Mouse (Mus musculus) megakaryocyte, adult 5-6 weeks (primary cell): ENCODE data around the gene Mllt10. TPM values are rescaled to one million over a fixed set of nuclear protein-coding genes. Genes with fewer than 3 reads are reported as not detected.
A peak's percentile ranks its signal among the peaks of the same experiment; 100 is the strongest.

Experiments used
- ATAC-seq: 2 replicates; pipeline ENCODE4 v1.8.0; 2016; ENCODE audit warnings: mild to moderate bottlenecking, inconsistent platforms; ENCODE audit not compliant: poor library complexity, severe bottlenecking
- total RNA-seq, 2 experiments: library from RNA; stranded (forward) in 1 of 2; stranded (reverse) in 1 of 2; fragments of 153-499, 151-499 nt in 1 of 2; fragments of 221-1000, 200-1000 nt in 1 of 2; gene quantifications; 2 replicates each; pipeline versions ENCODE4 v1.2.3 to v1.2.4; 2015 to 2017

Mllt10 gene
- total RNA-seq, 2 experiments from 2014 or later = 47.3 to 50.7 TPM

DNA sequence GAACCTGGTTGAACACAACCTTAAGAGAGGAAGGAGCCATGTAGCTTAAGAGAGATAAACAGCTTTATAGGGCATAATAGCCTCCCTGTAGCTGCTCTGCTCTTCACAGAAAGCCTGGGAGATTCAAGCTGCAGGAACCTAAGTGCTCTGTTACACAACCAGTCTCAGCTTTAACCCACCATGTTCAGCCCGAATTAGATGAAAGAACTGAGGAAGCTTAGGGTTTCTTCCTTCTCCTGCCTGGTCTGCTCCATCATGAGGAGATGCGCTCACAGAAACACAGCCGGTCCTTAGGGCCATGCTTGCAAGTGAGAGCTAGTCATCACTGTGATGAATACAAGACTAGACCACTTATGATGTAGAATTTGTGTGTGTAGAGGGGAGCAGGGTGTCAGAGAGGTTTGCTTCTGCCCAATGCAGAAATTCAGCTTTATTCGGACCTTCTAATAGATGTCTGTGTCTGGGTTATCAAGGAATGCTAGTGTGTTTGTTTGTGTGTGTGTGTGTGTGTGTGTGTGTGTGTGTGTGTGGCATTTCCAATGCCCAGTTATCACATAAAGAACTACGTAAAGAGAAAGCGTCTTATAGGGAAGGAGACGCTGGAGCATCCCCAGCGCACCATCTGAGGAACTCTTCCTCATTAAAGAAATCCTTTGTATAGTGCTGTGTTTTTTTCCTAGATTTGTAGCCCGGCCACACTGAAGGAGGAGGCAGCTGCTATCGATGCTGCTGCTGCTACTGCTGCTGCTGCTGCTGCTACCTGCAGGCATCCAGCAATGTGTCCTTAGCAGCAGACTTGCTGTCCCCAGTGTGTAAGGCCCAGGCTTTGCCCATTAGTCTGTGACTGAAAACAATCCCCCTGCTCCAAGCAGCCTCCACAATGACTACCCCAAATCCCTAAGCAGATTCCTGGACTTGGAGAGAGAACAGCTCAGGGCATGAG lies 21.6 kb upstream of the Mllt10 start:
- ATAC-seq = no peak

DNA sequence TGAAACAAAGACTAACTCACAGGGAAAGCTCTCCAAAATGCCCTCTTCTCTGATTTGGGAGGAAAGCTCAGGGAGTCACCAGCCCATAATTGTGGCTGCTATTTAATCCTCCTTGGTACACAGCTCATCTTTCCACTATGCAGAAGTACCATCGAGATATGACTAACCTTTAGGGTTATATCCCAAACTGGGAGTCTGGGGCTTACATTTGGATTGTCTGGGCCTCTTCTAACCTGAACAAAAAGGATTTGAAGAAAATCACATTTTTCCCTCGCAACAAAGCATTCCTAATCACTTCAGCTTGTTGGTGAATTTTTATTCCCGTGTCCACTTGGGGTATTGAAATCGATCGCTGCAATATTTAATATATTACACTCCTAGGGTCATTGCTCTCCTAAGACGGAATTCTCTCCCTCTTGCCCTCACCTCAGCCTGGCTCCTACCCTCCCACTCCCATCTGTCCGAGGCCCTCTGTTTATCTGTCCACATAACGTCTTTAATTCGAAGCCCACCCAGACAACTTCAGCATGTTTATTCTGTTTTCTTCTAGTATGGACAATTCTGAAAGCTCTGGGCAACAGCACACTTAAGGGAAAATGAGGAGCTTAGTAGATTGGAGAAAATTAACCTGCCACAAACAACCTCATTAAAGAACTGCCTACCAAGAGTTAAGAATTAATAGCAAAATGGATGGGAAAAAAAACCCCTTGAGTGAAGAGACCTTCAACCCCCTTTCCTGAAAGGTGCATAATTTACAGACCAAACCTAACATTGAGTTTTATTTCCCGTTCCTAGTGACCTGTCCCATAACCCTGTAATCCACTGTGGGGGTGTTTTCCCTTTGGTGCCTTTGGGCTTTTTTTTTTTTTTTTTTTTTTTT lies 20.4 kb upstream of the Mllt10 start:
- no peak for ATAC-seq

DNA sequence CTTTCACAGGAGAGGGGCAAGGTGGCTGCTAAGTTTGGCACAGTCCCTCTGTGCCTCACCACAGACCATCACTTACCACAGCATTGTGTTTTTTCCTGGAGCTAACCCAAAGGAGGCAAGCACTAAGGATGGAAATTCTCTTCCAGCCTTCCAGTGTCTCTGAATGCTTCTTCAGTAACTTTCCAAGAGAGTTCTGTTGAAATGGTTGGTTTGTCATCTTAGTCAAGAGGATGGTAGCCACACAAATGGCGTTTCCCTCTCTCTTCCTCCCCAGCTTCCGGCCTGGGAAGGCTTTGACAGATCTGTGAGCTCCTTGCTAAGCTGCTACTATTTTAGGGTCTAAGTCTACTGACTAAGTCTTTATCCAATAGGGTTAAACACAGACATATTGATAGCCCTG lies 17.5 kb upstream of the Mllt10 start, which contains the start of gene A930004D18Rik:
Gene A930004D18Rik, minus strand, starts transcription at position 247 of the 400 bp plus-strand sequence.
- ATAC-seq = no peak

DNA sequence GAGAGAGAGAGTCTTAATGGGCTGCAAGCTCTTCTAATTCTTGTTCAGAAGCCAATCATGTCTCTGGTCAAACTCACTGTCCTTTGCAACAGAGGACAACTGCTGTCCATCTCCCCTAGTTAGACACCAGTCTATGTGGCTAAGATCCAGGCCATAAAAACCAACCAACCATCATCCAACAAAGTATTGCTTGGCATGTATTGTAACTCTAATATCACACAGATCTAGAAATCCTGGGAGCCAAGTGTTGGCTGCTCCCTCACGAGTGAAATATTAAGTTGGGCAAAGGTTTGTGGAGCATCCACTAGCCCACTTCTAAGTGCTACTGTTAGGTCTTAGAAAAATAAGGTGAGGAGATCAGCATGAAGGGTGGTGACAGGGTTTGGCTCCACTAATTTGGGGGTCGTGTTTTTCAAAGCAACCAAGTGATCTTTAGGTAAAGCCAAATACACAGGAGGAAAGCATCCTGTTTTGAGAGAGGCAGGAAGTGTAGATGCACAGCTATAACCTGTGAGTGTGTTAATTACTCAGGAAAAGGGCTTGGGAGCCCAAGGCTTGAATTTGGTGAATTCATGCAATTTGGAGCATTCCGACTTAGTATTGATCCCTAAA lies 16.8 kb upstream of the Mllt10 start:
- ATAC-seq = no peak

DNA sequence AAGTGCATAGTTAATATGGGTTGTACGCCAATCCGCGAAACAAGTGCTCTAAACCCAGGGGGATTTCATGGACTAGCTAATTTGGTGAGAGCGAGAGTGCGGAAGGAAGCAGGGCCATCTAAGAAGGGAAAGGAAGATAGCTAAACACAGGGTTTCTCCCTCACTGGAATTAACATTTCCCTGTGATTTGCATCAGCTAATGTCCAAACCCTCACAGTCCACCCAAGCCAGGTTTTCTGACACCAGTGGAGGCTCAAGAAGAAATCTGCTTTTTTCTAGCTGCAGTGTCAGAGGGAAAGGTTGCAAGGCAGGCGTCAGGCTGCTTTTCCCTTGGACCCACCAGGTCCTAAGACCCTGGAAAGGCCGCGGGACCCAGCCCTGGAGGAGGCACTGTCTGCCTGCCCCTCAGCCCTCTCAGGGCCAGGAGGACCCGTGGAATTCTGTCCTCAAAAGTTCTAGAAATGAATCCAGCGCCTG lies 16.1 kb upstream of the Mllt10 start:
- no peak for ATAC-seq

DNA sequence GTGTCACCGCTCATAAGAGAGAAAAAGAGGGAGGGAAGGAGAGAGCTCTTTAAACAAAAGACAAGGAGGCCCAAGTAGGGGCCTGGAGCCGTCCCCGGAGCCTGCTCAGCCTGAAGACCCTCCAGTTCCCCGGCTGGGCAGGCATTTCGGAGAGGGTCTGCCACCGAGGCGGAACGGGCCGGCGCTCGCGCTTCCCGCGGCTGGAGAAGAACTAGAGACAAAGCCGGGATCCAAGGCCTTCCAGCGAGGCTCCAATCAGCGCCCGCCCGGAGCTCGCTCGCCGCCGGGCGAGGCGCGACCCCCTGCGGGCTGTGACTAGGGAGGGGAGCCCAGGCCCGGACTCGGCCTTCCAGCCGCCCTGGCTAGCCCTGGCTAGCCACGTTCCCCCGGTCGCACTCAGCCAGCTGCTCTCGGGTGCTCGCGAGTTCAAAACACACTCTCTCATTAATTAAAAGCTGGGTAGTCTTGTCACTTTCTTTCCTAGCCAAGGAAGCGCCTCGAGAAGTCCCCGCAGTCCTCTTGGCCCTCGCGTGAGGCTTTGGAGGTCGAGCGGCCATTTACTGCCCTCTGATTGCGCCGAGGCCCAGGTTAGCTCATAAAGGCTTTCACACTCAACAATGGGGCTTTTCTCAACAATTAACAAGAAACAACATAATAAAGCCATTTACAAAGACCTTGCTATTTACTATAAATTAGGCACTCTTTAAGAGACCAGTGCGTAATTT lies 15.3 kb upstream of the Mllt10 start:
- ATAC-seq = no peak

DNA sequence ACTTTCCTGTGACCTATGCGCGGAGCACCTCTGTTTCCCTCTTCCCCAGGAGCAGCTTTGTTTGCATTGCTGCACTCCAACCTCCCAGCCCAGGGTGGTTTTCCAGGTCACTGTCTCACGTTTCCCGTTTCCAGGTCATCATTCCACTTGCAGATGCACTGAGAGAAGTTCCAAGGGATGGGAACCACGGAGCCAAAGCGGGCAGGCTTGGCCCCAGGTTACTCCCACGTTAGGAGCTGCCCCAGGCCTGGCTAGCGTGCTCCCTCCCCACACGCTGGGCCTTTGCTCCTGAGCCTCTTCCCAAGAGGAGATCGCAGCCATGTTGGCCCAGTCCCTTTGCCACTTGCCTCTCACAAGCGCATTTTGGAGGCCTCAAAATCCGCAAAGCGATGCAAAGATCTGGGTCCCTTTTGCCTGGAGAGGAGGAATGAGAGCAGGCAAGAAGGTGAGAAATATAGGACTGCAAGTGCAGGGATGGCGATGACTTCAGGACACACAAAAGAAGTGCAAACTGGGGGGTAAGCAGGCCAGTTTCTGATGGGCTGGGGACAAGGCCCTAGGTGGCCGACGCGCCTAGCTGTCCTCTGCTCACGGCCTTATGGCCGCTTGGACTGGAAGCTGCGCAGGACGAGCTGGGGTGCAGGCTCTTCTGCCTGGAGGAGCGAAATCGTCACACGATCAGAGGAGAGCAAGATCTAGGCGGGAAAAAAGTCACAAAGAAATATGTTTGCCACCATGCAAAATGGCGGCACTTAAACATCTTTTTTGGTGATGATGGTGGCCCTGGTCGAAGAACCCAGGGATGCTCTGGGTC lies 14.5 kb upstream of the Mllt10 start:
- ATAC-seq = no peak

DNA sequence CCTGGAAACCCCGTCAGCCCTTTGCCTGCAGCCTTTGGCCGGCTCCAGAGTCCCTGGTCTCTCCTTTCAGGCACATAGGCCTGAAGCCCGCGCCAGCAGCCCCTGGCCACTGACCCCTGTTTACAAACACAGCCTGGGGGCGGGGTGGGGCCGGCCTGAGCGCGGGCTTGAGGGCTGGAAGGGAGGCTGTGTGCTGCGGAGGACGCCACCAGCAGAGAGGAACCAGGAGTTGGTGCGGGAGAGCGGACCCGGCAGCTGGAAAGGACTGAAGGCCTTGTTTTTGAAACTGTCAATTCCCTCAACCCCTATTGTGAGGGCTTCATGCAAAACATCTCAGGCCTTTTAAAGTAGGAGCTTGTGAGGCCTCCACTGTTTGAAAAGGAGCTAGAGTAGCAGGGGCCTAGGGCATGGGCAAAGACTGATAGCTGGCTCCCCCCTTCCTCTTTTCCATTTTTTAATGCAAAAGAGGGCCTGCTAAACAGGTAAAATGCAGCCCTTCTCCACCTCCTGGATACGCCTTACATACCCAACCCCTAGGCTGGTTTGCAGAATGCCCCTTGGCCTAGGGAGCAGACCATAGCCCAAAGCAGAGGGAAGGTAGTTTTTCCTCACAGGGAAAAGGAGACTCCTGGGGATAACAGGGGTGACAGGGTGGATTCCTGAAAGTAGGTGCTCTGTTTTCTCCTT lies 13.7 kb upstream of the Mllt10 start:
- ATAC-seq = no peak

DNA sequence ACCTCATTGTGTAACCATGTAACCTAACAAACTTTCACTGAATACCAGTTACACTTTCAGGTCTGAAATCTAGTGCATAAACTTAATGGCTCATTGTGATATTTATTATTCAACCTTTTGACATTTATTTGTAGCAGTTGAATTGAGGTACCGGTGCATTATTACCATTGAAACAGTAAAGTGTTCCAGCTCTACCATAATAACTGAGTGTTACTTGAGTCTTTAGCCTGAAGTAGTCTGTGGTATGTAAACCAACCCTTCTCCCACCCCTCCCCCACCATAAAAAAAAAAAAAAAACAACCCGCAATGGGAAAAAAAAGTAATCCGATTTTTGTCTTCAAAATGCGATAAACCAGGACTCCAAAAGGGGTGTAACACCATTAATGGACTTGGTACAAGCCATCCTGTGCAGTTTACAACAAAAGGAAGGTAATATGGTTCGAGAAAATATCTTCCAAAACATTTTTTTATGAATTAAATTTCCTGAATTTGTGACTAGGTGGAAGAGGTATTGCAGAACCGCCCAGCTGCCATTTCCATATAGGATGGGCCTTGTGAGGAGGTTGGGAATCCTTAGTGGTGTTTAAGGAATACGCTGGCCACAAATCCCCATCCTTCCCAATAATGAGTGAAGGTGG lies 9.8 kb upstream of the Mllt10 start:
- no peak for ATAC-seq

DNA sequence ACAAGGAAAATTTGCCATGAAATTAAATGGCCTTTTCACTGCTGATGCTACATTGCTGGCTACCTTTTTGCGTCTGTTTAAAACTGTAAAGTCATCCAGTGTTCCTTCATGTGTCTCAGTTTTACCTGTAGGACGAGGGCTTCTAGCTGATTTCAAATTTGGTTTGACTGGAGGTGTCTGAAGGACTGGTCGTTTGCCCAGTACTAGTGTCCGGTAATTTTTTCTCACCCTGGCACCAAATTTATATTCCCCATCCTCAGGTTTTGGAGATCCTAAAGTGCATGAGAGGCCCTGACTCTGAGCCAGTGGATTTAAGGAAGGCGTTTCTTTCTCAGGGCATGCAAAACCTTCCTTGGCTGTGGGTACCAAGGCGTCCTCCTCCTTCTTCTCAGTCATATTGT lies 9.3 kb upstream of the Mllt10 start:
- ATAC-seq = no peak

DNA sequence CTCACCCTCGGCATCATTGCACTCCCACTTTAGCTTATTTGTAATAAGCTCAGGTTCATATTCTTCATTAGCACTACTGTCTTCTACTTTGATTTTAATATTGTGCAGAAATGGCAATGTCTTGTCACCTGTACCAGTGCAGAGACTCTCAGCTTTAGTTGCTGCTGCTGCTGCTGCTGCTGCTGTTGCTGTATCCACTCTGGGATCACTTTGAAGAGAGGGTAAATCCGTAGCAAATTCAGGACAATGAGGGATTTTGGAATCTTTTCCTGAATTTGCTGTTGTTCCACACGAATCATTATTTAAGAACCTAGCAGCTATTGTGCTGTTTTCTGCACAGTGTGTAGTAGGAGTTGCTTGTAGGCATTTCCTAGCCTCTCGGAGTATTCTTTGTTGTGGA lies 8.9 kb upstream of the Mllt10 start:
- ATAC-seq = no peak

DNA sequence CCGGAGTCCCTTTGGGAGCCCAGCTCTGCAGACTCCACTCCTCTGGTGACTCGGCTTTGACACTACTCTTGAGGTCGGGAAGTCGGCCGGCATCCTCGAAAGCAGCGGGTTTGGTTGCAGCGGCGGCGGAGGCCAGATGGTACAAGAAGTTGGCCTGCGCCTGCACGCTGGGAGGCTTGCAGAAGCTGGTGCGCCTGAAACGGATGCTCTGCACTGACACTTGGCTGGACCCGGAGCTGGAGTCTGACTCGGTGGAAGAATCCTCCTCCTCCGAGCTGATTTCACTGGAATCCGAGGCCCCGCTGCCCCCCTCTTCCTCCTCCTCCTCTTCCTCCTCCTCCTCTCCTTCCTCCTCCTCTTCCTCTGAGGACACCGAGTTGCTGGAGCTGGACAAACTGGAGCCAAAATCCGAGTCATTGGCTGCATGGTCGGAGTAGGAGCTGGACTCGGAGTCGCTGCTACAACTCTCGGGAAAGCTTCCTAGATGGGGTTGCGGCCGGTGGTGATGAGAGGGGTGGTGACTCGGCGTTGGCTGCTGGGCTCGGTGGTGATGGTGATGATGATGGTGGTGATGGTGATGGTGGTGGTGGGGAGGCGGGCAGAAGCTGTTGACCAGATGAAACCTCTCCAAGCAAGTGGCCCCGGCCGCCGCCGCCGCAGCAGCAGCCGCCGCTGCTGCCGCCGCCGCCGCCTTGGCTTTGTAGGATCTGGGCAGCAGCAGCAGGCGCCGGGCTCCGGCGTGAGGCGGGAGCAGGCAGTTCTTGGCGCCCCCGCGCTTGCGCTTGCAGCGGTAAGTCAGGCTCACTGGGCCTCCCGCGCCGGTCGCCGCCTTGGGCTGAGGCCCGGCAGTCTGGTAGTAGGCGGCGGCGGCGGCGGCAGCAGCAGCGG lies 8.0 kb upstream of the Mllt10 start:
- peak; percentile 41 for ATAC-seq

DNA sequence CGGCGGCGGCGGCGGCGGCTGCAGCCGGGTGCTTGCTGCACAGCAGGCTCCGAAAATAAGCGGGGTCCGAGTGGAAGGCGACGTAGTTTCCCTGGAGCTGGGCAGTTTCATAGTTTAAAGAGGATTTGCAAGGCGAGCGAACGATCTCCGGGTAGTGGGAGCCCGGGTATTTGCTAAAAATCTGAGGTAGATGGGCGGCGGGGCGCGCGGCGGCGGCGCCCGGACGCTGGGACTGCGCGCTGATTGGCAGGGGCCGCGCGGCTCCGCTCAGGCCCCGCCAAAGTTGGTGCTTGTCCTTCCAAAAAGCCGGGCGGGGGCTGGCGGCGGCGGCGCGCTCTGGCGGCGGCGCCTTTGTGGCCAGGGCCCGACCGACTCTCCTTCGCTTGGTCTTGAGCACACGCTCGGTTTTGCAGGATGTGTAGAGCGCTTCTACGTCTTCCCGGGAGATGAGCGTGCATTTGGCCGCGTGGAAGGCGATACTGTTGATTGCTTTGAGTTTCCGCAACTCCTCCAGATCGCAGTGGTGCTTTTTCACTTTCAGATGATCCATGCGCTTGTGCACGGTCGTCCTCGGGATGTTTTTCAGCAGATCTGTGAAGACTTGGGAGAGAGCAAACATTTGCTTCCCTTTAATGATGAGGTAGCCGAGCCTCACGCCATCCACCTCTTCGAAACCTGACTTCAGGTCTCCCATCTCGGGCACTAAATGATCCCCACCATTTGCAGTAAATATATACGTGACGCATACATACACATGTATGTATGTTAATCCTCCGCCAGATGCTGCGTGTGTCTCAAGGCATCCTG lies 7.2 kb upstream of the Mllt10 start:
- peak; percentile 68 for ATAC-seq

DNA sequence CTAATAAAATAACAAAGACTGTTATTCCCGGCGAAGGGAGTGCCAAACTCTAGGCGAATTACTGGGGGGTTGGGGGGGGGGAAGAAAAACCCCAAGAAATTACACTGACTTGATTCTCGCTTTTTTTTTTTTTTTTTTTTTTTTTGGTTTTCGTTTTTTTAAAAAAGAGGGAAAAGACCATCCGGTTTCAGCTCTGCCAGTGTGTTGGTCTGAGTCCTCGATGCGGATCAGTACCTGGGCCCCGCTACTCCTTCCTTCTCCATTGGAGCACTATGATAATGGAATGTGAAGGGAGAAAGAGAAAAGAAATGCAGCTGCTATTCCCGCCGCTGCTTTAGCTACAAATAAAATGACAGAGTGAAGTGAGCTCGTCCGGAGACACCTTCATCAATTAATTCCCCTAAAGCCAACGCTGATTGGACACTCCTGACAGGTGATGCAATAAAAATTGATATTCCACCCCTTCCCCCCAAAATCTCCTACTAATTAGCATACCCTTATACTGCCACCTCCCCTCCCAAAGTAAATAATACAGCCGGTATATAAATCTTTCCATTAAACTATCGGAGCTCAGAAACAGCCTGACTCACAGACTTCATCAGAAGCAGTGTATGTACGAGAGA lies 6.5 kb upstream of the Mllt10 start, which contains the start of gene Skida1:
Gene Skida1, minus strand, starts transcription at position 599 of the 623 bp plus-strand sequence.
- ATAC-seq = no peak

DNA sequence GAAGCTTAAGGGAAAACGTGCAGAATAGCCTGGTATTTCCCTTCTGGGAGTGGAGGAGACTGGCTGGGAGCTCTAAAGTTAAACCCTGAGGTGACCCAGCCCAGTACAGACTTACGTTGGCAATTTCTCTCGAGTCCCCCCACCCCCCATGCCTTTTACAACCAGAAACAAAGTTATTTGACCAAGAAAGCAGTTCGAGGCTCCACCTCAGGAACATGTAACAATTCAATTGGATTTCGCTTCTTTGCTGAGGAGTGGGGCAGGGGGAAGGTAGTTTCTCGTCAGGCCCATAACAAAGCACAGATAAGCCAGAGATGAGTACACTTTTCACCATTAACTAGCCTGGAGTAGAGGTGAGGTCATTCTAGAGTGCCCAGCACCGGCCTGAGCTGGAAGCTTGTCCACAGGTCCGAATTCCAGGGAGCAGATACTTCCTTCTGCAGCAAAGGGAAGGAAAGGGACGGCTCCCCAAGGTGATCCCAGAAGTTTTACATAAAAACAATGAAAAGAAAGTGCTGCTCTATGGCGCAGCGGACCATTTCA lies 5.7 kb upstream of the Mllt10 start:
- no peak for ATAC-seq

DNA sequence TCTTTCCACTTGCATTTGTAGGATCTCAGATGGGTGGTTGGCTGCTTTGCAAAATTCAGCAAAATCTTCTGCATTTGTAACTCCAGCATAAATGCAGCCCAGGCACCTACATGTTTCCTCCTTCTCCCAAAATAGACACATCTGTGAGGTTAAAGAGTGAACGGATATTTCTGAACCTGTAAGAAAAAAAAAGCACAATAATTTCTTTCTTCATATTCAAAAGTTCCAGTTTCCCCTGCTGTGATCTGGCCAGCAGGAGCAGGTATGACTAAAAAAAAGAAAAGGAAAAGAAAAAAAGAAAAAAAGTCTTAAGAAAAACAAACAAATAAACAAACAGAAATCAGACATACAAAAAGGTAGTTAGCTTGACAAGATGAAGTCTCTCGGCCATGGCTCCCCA lies 5.0 kb upstream of the Mllt10 start:
- no peak for ATAC-seq
